Mouse (Mus musculus) forebrain, embryonic 16.5 days (tissue): ENCODE data around the gene Foxf2. TPM values are rescaled to one million over a fixed set of nuclear protein-coding genes. Genes with fewer than 3 reads are reported as not detected.
A peak's percentile ranks its signal among the peaks of the same experiment; 100 is the strongest.

Source experiments
- ATAC-seq: fragments of 200-750 bp; cut with Nextera tagmentation; 2 replicates; pipeline ENCODE4 v1.8.0; 2017; ENCODE audit warnings: mild to moderate bottlenecking, moderate library complexity
- H3K27ac ChIP-seq: fragments of 300-500 bp; sonication (generic); 2 replicates; pipeline ENCODE4 v1.5.1; 2014; ENCODE audit warnings: low read length, control low read depth
- H3K27me3 ChIP-seq: fragments of 300-500 bp; sonication (generic); replicated peaks from 2 replicates; pipeline ENCODE4 v1.6.1; 2014; ENCODE audit warnings: low read length; ENCODE audit not compliant: control insufficient read depth, insufficient read depth
- H3K36me3 ChIP-seq: fragments of 300-500 bp; sonication (generic); 2 replicates; pipeline ENCODE4 v1.6.1; 2014; ENCODE audit not compliant: control insufficient read depth, insufficient read depth
- H3K4me1 ChIP-seq: fragments of 300-500 bp; sonication (generic); replicated peaks from 2 replicates; pipeline ENCODE4 v1.6.1; 2014; ENCODE audit warnings: low read length; ENCODE audit not compliant: control insufficient read depth, insufficient read depth
- H3K4me2 ChIP-seq: fragments of 300-500 bp; sonication (generic); 2 replicates; pipeline ENCODE4 v1.6.1; 2014; ENCODE audit warnings: mild to moderate bottlenecking, low read length, control low read depth
- H3K4me3 ChIP-seq: fragments of 300-500 bp; sonication (generic); replicated peaks from 2 replicates; pipeline ENCODE4 v1.5.1; 2014; ENCODE audit warnings: mild to moderate bottlenecking, low read length, control low read depth
- H3K9ac ChIP-seq: fragments of 300-500 bp; sonication (generic); replicated peaks from 2 replicates; pipeline ENCODE4 v1.6.1; 2014; ENCODE audit warnings: low read depth, low read length, control low read depth
- H3K9me3 ChIP-seq: fragments of 300-500 bp; sonication (generic); 2 replicates; pipeline ENCODE4 v1.6.1; 2016; ENCODE audit warnings: low read length; ENCODE audit not compliant: control insufficient read depth
- WGBS: fragments of 180-500 bp; shearing (Covaris S2); extraction: QIAGEN DNeasy Blood & Tissue Kit; methylation state at CpG from one replicate; pipeline ENCODE4 v1.1.7; 2014; 5-methylcytosine and 5-hydroxymethylcytosine counted together
- microRNA-seq: library from miRNA; unstranded; fragments of <30 nt; microRNA quantifications from one replicate; pipeline ENCODE4, GENCODE M21; 2017
- polyA plus RNA-seq: library from polyadenylated mRNA; unstranded; fragments of >200 nt; fragmentation: Nextera tagmentation; extraction: Ambion mirVana; gene quantifications from 2 replicates; pipeline ENCODE4 v1.2.1, GENCODE M21; 2015

Gene Foxf2
- polyA plus RNA-seq, 1 experiment from 2014 or later: 4.3 TPM

- Histone ChIP-seq H3K9me3 (no peaks in the 10 kb centered on the region), H3K27ac (no peak overlapping the region), H3K9ac (no peak overlapping the region), H3K4me1 (no peaks in the 10 kb centered on the region), H3K27me3 (no peaks in the 10 kb centered on the region; the same call in 1 of the 2 replicates), H3K4me2 (no peak overlapping the region), H3K36me3 (no peaks in the 10 kb centered on the region), H3K4me3 (no peak overlapping the region)
- peak; percentile 47; the same call in 1 of the 2 replicates for ATAC-seq
- WGBS: 7% methylated on average over 3 of the region's 3 CpGs
These were observed 33.3 kb downstream of the Foxf2 start for GRCm38 (mm10) chr13:31658963-31659362.

- H3K4me2 ChIP-seq: no peak overlapping the region
- H3K4me1 ChIP-seq: no peaks in the 10 kb centered on the region; the same call in 1 of the 2 replicates
- no peaks in the 10 kb centered on the region for H3K9me3 ChIP-seq
- H3K27me3 ChIP-seq: no peaks in the 10 kb centered on the region; the same call in 1 of the 2 replicates
- no peak overlapping the region for H3K4me3 ChIP-seq
- H3K27ac ChIP-seq: no peak overlapping the region
- ATAC-seq: no peak
- 50% methylated on average over 6 of the region's 6 CpGs for WGBS
- H3K36me3 ChIP-seq: no peaks in the 10 kb centered on the region
- H3K9ac ChIP-seq: no peak overlapping the region
These were observed 35.6 kb downstream of the Foxf2 start for GRCm38 (mm10) chr13:31661211-31661610.

GRCm38 (mm10) chr13:31665376-31665775 is 39.8 kb downstream of the Foxf2 start:
- Histone ChIP-seq H3K9ac (no peak overlapping the region), H3K4me3 (no peak overlapping the region), H3K4me2 (no peak overlapping the region), H3K36me3 (no peaks in the 10 kb centered on the region), H3K9me3 (no peaks in the 10 kb centered on the region), H3K27me3 (no peaks in the 10 kb centered on the region), H3K27ac (no peak overlapping the region), H3K4me1 (no peaks in the 10 kb centered on the region; the same call in 1 of the 2 replicates)
- 38% methylated on average over 6 of the region's 6 CpGs for WGBS
- no peak for ATAC-seq

GRCm38 (mm10) chr13:31667919-31668524 is 42.4 kb downstream of the Foxf2 start:
- no peaks in the 10 kb centered on the region for H3K9me3 ChIP-seq
- H3K36me3 ChIP-seq: no peaks in the 10 kb centered on the region
- H3K4me3 ChIP-seq: no peak overlapping the region
- H3K27me3 ChIP-seq: no peaks in the 10 kb centered on the region
- H3K4me2 ChIP-seq: no peak overlapping the region
- 48% methylated on average over 6 of the region's 6 CpGs for WGBS
- H3K4me1 ChIP-seq: no peaks in the 10 kb centered on the region; the same call in 1 of the 2 replicates
- H3K27ac ChIP-seq: no peak overlapping the region
- ATAC-seq: no peak
- H3K9ac ChIP-seq: no peak overlapping the region

- Histone ChIP-seq H3K4me2 (no peak overlapping the region), H3K27ac (no peak overlapping the region), H3K4me1 (no peaks in the 10 kb centered on the region), H3K36me3 (no peaks in the 10 kb centered on the region), H3K4me3 (no peak overlapping the region), H3K27me3 (no peaks in the 10 kb centered on the region), H3K9ac (no peak overlapping the region), H3K9me3 (no peaks in the 10 kb centered on the region)
- peak; percentile 93 for ATAC-seq
- 77% methylated on average over 3 of the region's 3 CpGs for WGBS
These were observed 46.5 kb downstream of the Foxf2 start for GRCm38 (mm10) chr13:31672093-31672492.

Small RNAs within 50 kb of the gene (microRNA-seq; reads per million reads assigned to microRNA genes)
- not detected for gene Gm27516

Other genes starting within 250 kb of the Foxf2 start
- gene Foxq1, start 69.7 kb upstream of the Foxf2 start, polyA plus RNA-seq: 1.5 and 2.0 TPM in 2 replicates
- not detected in 2 replicates for gene A530084C06Rik, start 66.5 kb upstream of the Foxf2 start, polyA plus RNA-seq
- 0.57 and 1.1 TPM in 2 replicates for gene Foxc1, start 180.8 kb downstream of the Foxf2 start, polyA plus RNA-seq